Mouse (Mus musculus): ENCODE measurements around the gene Usp43. TPM values are rescaled to one million over a fixed set of nuclear protein-coding genes. Genes with fewer than 3 reads are reported as not detected.

Usp43 gene
- 0.24 and 0.35 TPM in 2 replicates for polyA plus RNA-seq (2015; fragmentation: Nextera tagmentation; extraction: Ambion mirVana)

DNA sequence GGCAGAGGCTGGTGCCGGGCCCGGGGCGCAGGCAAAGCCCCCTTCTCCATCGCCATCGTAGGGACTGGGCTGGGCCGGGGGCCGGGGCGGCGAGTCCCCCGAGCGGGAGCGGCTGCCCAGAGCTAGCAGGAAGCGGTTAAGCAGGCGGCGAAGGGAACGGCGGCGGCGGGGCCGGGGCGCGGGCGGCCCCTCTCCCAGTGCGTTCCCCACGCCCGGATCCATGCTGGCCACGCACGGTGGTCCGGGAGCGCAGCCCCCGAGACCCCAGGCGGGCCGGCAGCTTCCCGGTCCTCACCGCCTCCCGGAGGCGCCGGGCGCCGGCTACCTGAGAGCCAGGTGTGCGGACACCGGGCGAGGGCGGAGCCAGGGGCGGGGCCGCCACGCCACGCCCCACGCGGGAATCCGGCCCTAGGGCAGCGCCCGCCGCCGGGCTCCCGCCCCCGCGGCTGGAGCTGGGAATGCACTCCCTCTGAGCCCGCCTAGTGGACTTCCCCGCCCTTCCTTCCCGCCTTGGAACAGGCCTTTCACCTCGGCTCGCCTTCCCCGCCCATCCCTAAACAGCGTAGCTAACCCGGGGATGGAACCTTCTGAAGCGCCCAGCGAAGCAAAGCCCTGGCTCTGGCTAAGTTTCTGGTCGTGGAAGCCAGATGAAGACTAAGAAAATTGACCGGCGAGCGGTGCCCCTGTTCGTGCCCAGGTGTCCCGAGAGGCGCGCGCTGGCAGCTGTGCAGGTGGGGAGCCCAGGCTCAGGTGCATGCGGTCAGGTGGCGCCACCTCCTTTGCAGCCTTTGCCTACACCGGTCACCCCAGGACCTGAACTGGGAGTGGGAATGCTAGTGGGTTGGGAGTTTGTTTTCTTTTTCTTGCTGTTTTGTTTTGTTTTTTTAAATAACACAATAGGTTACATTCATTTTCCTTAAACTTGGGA, at the start of gene Usp43:
Gene Usp43, minus strand, starts transcription at position 327 of the 928 bp plus-strand sequence.

GRCm38 (mm10) chr11:67965905-67966878, 44.2 kb upstream of the Usp43 start, which contains the start of gene Stx8:
TSS of gene Stx8 (plus strand) at chr11:67966193.

DNA sequence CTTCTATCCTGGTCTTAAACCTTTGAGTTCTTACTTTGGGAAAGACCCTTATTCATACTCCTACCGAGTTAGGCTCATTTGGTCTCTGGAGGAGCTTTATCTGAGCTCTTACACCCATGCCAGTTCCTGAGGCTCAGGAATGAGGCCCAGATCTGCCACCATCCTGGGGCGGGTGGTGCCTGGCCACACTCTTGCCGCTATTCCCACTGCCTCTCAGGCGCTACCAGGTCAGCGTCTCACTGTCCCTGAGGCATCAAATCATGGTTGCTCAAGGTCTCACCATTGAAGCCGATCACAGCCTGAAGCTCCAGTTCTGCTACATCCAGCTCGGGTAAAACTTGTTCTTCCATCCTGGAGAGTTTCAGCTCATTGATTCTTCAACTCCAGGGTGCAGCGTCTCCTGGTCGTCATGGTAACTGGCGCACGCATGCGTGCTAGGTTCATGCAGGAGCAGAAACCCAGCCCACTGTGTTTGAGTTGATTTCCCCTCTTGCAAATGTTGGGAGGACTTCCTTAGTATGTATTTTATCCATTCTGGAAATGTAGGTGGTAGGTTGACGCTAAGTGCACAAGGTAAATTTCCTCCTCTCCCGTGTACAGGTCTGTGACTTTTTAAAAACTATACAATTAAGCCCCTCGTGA, 43.4 kb upstream of the Usp43 start, which contains the start of gene Cfap52:
Gene Cfap52, minus strand, starts transcription at position 410 of the 642 bp plus-strand sequence.

Other genes with a start within 250 kb of the Usp43 start
- not detected in 2 replicates for gene Rcvrn, start 226.8 kb downstream of the Usp43 start, polyA plus RNA-seq (2015; fragmentation: Nextera tagmentation; extraction: Ambion mirVana)
- gene Glp2r, start 151.0 kb downstream of the Usp43 start, polyA plus RNA-seq (2015; fragmentation: Nextera tagmentation; extraction: Ambion mirVana), result 0.44 and 0.45 TPM in 2 replicates
- not detected in 2 replicates for gene Gsg1l2, start 147.5 kb downstream of the Usp43 start, polyA plus RNA-seq (2015; fragmentation: Nextera tagmentation; extraction: Ambion mirVana)
- gene Dhrs7c, start 124.0 kb downstream of the Usp43 start, polyA plus RNA-seq (2015; fragmentation: Nextera tagmentation; extraction: Ambion mirVana), result 193 and 214 TPM in 2 replicates
- gene Cfap52, start 43.5 kb upstream of the Usp43 start, polyA plus RNA-seq (2015; fragmentation: Nextera tagmentation; extraction: Ambion mirVana), result 1.1 and 2.0 TPM in 2 replicates
- gene Stx8, start 44.0 kb upstream of the Usp43 start, polyA plus RNA-seq (2015; fragmentation: Nextera tagmentation; extraction: Ambion mirVana), result 48.1 and 53.2 TPM in 2 replicates

All from skeletal muscle tissue, postnatal 0 days (tissue).